In genomic region chr3:94398217-94398616, GRCm38 (mm10) we compare ENCODE assay signal across 10 mouse cellular contexts. TPM values are rescaled to one million over a fixed set of nuclear protein-coding genes. Genes with fewer than 3 reads are reported as not detected.
DNase-seq lines count a peak whose midpoint lies in the region; ATAC-seq lines count a peak whose summit lies in the region.
"Had no signal": no experiment of that assay in that cellular context is flagged by ENCODE, and none has a peak within 500 bp of the region (broad histone marks: within the 10 kb centered on the region; RNA-seq: fewer than 3 reads in every experiment).

Gene Lingo4 (plus strand): TSS chr3:94398517.

- H3K4me2 ChIP-seq in liver, embryonic 11.5 days: peak within 1 kb of the TSS; percentile 42
- peak within 1 kb of the TSS; percentile 65 for H3K4me2 ChIP-seq in forebrain, embryonic 13.5 days
- peak within 1 kb of the TSS; percentile 56 for H3K4me2 ChIP-seq in neural tube, embryonic 14.5 days (ENCODE audit: low read depth, low read length)

- no peak for DNase-seq in liver, embryonic 11.5 days (ENCODE audit: low spot score)
- no peak for DNase-seq in liver
- no peak for DNase-seq in limb, embryonic 10.5 days (ENCODE audit: low spot score)
- no peak for DNase-seq in right cerebral cortex, postnatal 4 days
- DNase-seq in testis, postnatal 10 days (ENCODE audit: low spot score): no peak
- DNase-seq: kidney, adult 11 months had no signal

- WGBS in liver, embryonic 11.5 days: 65% methylated on average over 6 of the region's 6 CpGs
- WGBS in forebrain, embryonic 13.5 days: 75% methylated on average over 6 of the region's 6 CpGs
- 70% methylated on average over 6 of the region's 6 CpGs for WGBS in limb, embryonic 10.5 days
- WGBS in neural tube, embryonic 14.5 days: 69% methylated on average over 6 of the region's 6 CpGs

- peaks cover 46% of the 10 kb centered on the region for H3K27me3 ChIP-seq in liver, embryonic 11.5 days (replicated peaks; ENCODE audit: control insufficient read depth, insufficient read depth, low read length)
- peaks cover 18% of the 10 kb centered on the region for H3K27me3 ChIP-seq in forebrain, embryonic 13.5 days
- H3K27me3 ChIP-seq in limb, embryonic 10.5 days (ENCODE audit: low read depth, poor library complexity, severe bottlenecking): peaks cover 70% of the 10 kb centered on the region
- H3K27me3 ChIP-seq in neural tube, embryonic 14.5 days (ENCODE audit: control insufficient read depth, insufficient read depth, low read length): no peaks in the 10 kb centered on the region

- no peak within 1 kb of the TSS for H3K27ac ChIP-seq in liver, embryonic 11.5 days (ENCODE audit: low read depth, low read length)
- no peak within 1 kb of the TSS for H3K27ac ChIP-seq in forebrain, embryonic 13.5 days
- no peak within 1 kb of the TSS for H3K27ac ChIP-seq in limb, embryonic 10.5 days
- H3K27ac ChIP-seq in neural tube, embryonic 14.5 days (ENCODE audit: low read depth, low read length): no peak within 1 kb of the TSS

- H3K4me3 ChIP-seq in liver, embryonic 11.5 days (ENCODE audit: low read depth, low read length): no peak within 1 kb of the TSS
- H3K4me3 ChIP-seq in forebrain, embryonic 13.5 days: peak within 1 kb of the TSS; percentile 37
- H3K4me3 ChIP-seq in limb, embryonic 10.5 days: peak within 1 kb of the TSS; percentile 37
- peak within 1 kb of the TSS; percentile 26 for H3K4me3 ChIP-seq in neural tube, embryonic 14.5 days (ENCODE audit: low read depth, low read length)

- H3K4me1 ChIP-seq in liver, embryonic 11.5 days (replicated peaks; ENCODE audit: control insufficient read depth, insufficient read depth, low read length): no peaks in the 10 kb centered on the region
- peaks cover 21% of the 10 kb centered on the region for H3K4me1 ChIP-seq in forebrain, embryonic 13.5 days
- peaks cover 13% of the 10 kb centered on the region for H3K4me1 ChIP-seq in limb, embryonic 10.5 days
- H3K4me1 ChIP-seq in neural tube, embryonic 14.5 days (ENCODE audit: control insufficient read depth, insufficient read depth, low read length): peaks cover 3% of the 10 kb centered on the region; the same call in 1 of the 2 replicates

- no peak within 1 kb of the TSS for H3K9ac ChIP-seq in liver, embryonic 11.5 days (ENCODE audit: low read depth, low read length)
- H3K9ac ChIP-seq in forebrain, embryonic 13.5 days: peak within 1 kb of the TSS; percentile 71
- peak within 1 kb of the TSS; percentile 41 for H3K9ac ChIP-seq in neural tube, embryonic 14.5 days (replicated peaks; ENCODE audit: low read depth, low read length)

- ATAC-seq in liver, embryonic 11.5 days (replicated peaks; ENCODE audit: low FRiP score): no peak
- ATAC-seq in forebrain, embryonic 13.5 days: no peak
- no peak for ATAC-seq in neural tube, embryonic 14.5 days (ENCODE audit: low read depth)
- ATAC-seq: Patski had no signal

- H3K9me3 ChIP-seq in liver, embryonic 11.5 days (ENCODE audit: control insufficient read depth, low read length): no peaks in the 10 kb centered on the region
- H3K9me3 ChIP-seq in forebrain, embryonic 13.5 days (replicated peaks): no peaks in the 10 kb centered on the region
- no peaks in the 10 kb centered on the region for H3K9me3 ChIP-seq in limb, embryonic 10.5 days (replicated peaks)
- H3K9me3 ChIP-seq in neural tube, embryonic 14.5 days (ENCODE audit: control insufficient read depth, low read length): no peaks in the 10 kb centered on the region

- no peaks in the 10 kb centered on the region for H3K36me3 ChIP-seq in liver, embryonic 11.5 days (ENCODE audit: control insufficient read depth, insufficient read depth, low read length)
- no peaks in the 10 kb centered on the region for H3K36me3 ChIP-seq in forebrain, embryonic 13.5 days (ENCODE audit: poor library complexity, severe bottlenecking)
- H3K36me3 ChIP-seq in limb, embryonic 10.5 days: no peaks in the 10 kb centered on the region
- no peaks in the 10 kb centered on the region for H3K36me3 ChIP-seq in neural tube, embryonic 14.5 days (ENCODE audit: control insufficient read depth, insufficient read depth, low read length)

RNA-seq across cellular contexts. Expression of gene Lingo4, which starts in this region (rescaled TPM):
- polyA plus RNA-seq in liver, embryonic 11.5 days (2014; fragmentation: Nextera tagmentation; extraction: Ambion mirVana): 0.05 TPM in 1 of 2 replicates, not detected in the other
- 0.74 and 0.81 TPM in 2 replicates for polyA plus RNA-seq in forebrain, embryonic 13.5 days (2015; fragmentation: Nextera tagmentation; extraction: Ambion mirVana)
- polyA plus RNA-seq in limb, embryonic 10.5 days (2016; fragmentation: Nextera tagmentation; extraction: Ambion mirVana): not detected in 2 replicates
- 1.3 and 1.4 TPM in 2 replicates for polyA plus RNA-seq in neural tube, embryonic 14.5 days (2014; fragmentation: Nextera tagmentation; extraction: Ambion mirVana)
- polyA plus RNA-seq: testis, adult 2 months had no signal
